Mouse (Mus musculus) lung, embryonic 14.5 days (tissue): ENCODE measurements around the gene Sertad2. TPM values are rescaled to one million over a fixed set of nuclear protein-coding genes. Genes with fewer than 3 reads are reported as not detected.

ENCODE experiments used
- ATAC-seq: fragments of 200-750 bp; cut with Nextera tagmentation; 2 replicates; pipeline ENCODE4 v1.8.0; 2017; ENCODE audit warnings: mild to moderate bottlenecking, moderate TSS enrichment, moderate library complexity; ENCODE audit not compliant: insufficient read depth
- DNase-seq: peaks from one replicate; pipeline ENCODE4 v3.0.0-alpha.2; 2015
- H3K27ac ChIP-seq: fragments of 300-500 bp; sonication (generic); 2 replicates; pipeline ENCODE4 v1.5.1; 2014; ENCODE audit warnings: low read depth, mild to moderate bottlenecking, moderate library complexity
- H3K27me3 ChIP-seq: fragments of 300-500 bp; sonication (generic); 2 replicates; pipeline ENCODE4 v1.6.1; 2014; ENCODE audit warnings: low read length, control low read depth; ENCODE audit not compliant: insufficient read depth
- H3K36me3 ChIP-seq: fragments of 300-500 bp; sonication (generic); 2 replicates; pipeline ENCODE4 v1.6.1; 2014; ENCODE audit warnings: control low read depth; ENCODE audit not compliant: insufficient read depth
- H3K4me1 ChIP-seq: fragments of 300-500 bp; sonication (generic); 2 replicates; pipeline ENCODE4 v1.6.1; 2014; ENCODE audit warnings: antibody characterized with exemption, control low read depth; ENCODE audit not compliant: insufficient read depth
- H3K4me2 ChIP-seq: fragments of 300-500 bp; sonication (generic); 2 replicates; pipeline ENCODE4 v1.6.1; 2014; ENCODE audit warnings: mild to moderate bottlenecking
- H3K4me3 ChIP-seq: fragments of 300-500 bp; sonication (generic); 2 replicates; pipeline ENCODE4 v1.5.1; 2014; ENCODE audit warnings: low read depth, low read length
- H3K9ac ChIP-seq: fragments of 300-500 bp; sonication (generic); 2 replicates; pipeline ENCODE4 v1.6.1; 2014
- H3K9me3 ChIP-seq: fragments of 300-500 bp; sonication (generic); 2 replicates; pipeline ENCODE4 v1.6.1; 2016; ENCODE audit warnings: low read depth, low read length, control low read depth
- CTCF ChIP-seq: IDR thresholded peaks from 2 replicates; pipeline ENCODE4 v1.5.1; 2016; ENCODE audit warnings: antibody characterized with exemption, low read depth
- WGBS: fragments of 180-500 bp; shearing (Covaris S2); extraction: QIAGEN DNeasy Blood & Tissue Kit; methylation state at CpG from one replicate; pipeline ENCODE4 v1.1.7; 2014; 5-methylcytosine and 5-hydroxymethylcytosine counted together
- polyA plus RNA-seq: library from polyadenylated mRNA; unstranded; fragments of >200 nt; fragmentation: Nextera tagmentation; extraction: Ambion mirVana; gene quantifications from 2 replicates; pipeline ENCODE4 v1.2.1, GENCODE M21; 2014

Sertad2 gene
- polyA plus RNA-seq, 1 experiment from 2014 or later, result 45.8 TPM

DNA sequence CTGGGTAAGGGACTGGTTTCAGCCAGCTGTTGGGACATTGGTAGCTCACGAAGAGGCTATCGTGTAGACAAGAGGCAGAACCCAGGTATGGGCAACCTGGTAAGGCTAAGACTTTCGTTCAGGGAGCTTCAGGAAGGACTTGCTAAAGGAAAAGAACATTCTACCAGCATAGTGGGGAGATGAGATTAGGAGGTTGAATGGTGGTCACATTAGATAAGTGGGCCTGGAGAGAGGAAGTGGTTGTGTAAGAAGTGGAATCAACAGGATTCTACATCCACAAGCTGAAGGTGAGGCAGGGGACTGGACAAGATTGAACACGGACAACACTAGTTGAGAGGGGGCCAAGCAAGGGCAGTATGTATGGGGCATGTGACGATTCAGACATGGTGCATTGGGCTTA is 138.6 kb downstream of the Sertad2 start:
- ATAC-seq, result no peak
- Histone ChIP-seq H3K36me3 (peaks cover 15% of the 10 kb centered on the region; the same call in 1 of the 2 replicates), H3K27ac (no peak overlapping the region), H3K4me2 (no peak overlapping the region), H3K9ac (no peak overlapping the region), H3K27me3 (no peaks in the 10 kb centered on the region), H3K4me1 (no peaks in the 10 kb centered on the region), H3K9me3 (no peaks in the 10 kb centered on the region), H3K4me3 (no peak overlapping the region)
- DNase-seq, result no peak
- no peak for TF ChIP-seq CTCF
- 87% methylated on average over 5 of the region's 5 CpGs for WGBS

DNA sequence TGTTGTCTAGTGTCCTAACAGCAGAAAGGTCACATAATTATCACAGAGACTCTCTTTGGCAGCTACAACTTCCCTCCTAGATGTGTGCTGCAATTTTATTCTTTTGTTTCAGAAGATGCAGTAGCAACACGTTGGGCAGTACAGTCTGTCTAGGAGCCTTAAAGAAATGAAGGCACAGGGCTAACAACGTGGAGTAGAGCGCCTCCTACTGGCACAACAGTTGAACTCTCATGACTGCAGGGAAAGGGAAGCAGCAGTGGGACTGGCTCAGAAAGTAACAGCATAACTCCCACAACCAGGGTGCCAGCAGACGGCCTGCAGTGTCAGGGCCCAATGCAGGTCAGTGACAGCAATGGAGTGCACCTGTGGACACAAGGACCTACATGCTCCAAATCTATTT is 147.9 kb downstream of the Sertad2 start:
- no peak overlapping the region for H3K4me2 ChIP-seq
- no peak overlapping the region for H3K27ac ChIP-seq
- WGBS, result 5% methylated on average over 4 of the region's 4 CpGs
- no peak overlapping the region for H3K4me3 ChIP-seq
- DNase-seq (peak; percentile 93), ATAC-seq (peak; percentile 73)
- H3K4me1 ChIP-seq, result no peaks in the 10 kb centered on the region
- peaks cover 9% of the 10 kb centered on the region; the same call in 1 of the 2 replicates for H3K36me3 ChIP-seq
- H3K9ac ChIP-seq, result no peak overlapping the region
- TF ChIP-seq CTCF, result peak; percentile 97
- no peaks in the 10 kb centered on the region for H3K27me3 ChIP-seq
- H3K9me3 ChIP-seq, result no peaks in the 10 kb centered on the region

Other genes with a start within 250 kb of the Sertad2 start
- 23.9 and 24.6 TPM in 2 replicates for gene Slc1a4, start 210.5 kb upstream of the Sertad2 start, polyA plus RNA-seq
- 20.4 and 20.8 TPM in 2 replicates for gene Aftph, start 198.3 kb downstream of the Sertad2 start, polyA plus RNA-seq